Mouse (Mus musculus): ENCODE data around the gene Bckdhb.

GRCm38 (mm10) chr9:84103344-84103743, 178.4 kb downstream of the Bckdhb start:
- no peak for TF ChIP-seq POLR2A (IDR thresholded peaks at IDR 0.05; ENCODE audit: low read depth, low read length)
- no peak for TF ChIP-seq CTCF (IDR thresholded peaks at IDR 0.05; ENCODE audit: extremely low read depth, insufficient read depth, insufficient read length, insufficient replicate concordance)

Measured in spleen, adult 2 months (tissue).